Mouse (Mus musculus): Measurements from ENCODE around the gene Iqcj. TPM values are rescaled to one million over a fixed set of nuclear protein-coding genes. Genes with fewer than 3 reads are reported as not detected.
A peak's percentile ranks its signal among the peaks of the same experiment; 100 is the strongest.

The Iqcj gene
- polyA plus RNA-seq, 1 experiment, result 0.62 TPM

DNA sequence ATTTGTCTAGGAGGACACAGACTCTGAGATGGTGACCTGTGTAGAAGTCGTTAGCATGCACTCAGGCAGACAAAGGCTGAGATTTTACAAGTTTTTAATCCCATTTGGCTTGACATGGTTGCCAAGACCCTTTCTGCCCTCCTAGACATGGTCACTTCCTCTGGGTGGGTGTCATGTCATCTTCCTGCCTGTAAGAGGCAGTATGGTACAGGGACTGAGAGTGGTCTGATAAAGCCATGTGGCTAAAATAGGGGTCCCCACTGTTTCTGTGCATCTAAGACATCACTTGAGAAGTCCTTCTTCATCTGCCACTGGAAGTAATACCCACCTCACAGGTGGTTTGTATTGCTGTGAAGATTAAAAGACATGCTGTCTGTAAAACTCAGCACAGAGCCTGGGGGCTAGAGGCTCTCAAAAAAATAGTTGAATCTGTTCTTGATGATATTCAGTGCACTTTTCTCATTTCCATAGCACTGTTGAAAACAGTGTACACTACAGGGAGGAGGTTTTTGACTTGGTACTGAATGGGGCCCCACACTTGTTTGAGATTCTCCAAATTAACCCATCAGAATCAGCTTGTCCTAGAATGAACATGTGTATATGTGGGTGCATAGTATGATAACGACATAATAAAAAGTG is 167.3 kb downstream of the Iqcj start:
- DNase-seq (ENCODE audit: extremely low spot score in 1 of 2, low spot score in 1 of 2), result peak in 1 of 2 experiments; percentile 60

DNA sequence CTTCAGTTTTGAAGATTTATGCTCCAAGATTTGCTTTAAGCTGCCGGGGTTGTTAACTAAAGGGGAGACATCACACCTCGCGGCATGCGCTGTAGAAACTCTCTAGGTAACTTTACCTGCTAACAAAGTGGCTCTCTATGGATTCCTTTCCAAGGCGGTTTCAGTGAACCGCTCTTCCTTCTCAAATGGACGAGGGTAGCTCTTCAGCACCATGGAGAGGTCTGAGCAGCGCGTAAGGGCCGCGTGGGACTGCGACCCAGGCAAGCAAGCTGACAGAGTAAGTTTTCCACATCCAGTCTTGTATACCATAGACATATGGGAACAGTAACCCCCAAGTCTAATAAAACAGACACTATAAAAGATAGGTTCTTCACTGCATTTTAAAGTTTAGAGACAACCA is 172.7 kb downstream of the Iqcj start, which contains the start of gene Schip1:
Gene Schip1 (plus strand): TSS at position 72 of the 400 bp plus-strand sequence.
- no peak for DNase-seq (ENCODE audit: extremely low spot score in 1 of 2, low spot score in 1 of 2)

DNA sequence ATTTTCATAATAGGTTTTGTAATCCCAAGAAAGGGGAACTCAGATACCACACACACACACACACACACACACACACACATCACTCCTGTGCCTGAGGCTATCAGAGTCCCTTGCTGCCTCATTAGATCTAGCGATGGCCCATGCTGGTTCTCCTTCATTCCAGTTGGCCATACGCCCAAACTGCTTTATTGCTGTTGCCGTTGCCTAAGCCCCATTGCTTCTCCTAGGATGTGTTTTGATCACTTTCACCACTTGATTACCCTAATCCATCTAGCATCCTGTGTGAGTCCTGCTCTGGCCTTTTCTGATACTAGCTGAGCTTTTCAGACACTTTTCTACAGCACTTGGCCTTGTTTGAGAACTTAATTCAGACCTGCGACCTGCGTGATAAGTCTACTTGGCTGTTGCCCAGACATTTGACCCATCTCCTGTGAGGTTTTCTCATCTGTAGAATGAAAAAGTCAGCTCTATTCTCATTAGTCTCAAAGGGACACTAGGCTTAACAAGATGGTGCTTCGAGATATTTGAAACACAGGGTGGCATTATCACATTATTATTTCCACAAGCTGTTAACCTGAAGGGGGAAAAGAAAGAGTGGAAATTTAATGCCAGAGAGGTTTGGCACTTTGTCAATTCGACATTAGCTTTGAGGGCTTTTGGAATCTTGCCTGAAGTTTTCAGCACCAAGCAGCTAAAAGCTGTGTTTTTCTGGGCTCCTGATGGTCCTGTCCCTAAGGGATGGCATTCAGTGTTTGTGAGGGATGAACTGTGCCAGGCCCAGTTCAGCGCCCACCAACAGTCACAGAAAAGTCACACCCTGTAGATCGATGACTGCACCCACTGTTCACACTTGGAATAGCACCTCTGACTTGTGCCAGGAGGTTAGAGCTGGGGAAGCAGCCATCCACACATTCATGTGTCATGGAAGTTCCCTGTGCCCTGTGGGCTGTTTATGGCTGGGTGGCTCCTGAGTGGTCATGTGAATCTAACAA is 179.7 kb downstream of the Iqcj start:
- no peak for DNase-seq (ENCODE audit: extremely low spot score in 1 of 2, low spot score in 1 of 2)

DNA sequence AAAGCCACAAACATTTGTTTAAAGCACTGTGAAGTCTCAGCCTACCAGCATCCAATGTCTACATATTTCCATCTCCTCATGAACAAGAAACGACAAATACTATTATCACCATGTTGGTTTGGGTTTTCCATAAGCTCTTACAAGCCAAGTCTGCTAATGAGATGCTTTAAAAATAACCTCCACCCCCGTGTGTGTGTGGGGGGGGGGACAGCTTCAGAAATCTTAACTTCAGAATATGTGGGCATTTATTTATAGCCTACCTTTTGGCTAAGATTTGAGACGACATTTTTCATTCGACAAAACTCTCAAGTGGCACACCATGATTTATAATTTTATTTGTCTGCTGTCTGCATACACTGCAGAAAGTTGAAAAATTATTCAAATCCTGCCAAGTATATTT is 185.4 kb downstream of the Iqcj start:
- peak in 1 of 2 experiments; percentile 50 for DNase-seq (ENCODE audit: extremely low spot score in 1 of 2, low spot score in 1 of 2)

DNA sequence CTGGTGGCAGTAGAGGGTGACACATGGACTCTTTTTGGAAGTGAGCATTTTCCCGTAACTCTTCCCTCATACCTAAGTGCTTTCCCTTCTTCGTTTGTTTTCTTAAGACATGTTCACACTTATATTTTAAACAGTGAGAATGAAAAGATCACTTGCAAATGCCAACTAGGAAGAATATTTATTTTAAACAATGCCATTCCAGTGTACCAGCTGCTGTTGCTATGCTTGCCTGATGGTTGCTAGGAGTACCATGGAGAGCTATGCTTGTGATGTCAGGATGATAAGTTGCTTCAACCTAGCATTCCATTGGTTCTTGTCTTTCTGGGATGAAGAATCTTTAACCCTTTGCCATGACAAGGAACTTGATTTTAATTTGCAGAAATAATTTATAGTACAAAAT is 193.0 kb downstream of the Iqcj start:
- peak in 1 of 2 experiments; percentile 31 for DNase-seq (ENCODE audit: extremely low spot score in 1 of 2, low spot score in 1 of 2)

DNA sequence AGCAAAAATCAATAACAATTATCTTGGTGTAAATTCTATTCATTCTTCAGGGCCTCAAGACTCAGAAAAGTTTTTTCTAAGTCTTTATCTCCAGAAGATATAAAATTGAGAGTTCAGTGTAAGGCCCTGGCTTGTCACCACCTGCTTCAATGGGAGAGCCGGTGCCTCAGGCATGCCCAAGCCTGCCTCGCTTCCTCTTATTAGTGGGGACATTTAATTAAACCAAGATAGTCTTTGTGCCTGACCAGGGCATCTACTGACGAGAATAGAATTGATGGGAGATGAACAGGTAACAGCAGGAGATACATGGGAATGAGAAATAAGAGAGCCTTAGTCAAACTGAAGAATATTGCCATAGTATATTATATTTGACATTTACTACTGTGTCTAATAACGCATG is 200.1 kb downstream of the Iqcj start:
- no peak for DNase-seq (ENCODE audit: extremely low spot score in 1 of 2, low spot score in 1 of 2)

DNA sequence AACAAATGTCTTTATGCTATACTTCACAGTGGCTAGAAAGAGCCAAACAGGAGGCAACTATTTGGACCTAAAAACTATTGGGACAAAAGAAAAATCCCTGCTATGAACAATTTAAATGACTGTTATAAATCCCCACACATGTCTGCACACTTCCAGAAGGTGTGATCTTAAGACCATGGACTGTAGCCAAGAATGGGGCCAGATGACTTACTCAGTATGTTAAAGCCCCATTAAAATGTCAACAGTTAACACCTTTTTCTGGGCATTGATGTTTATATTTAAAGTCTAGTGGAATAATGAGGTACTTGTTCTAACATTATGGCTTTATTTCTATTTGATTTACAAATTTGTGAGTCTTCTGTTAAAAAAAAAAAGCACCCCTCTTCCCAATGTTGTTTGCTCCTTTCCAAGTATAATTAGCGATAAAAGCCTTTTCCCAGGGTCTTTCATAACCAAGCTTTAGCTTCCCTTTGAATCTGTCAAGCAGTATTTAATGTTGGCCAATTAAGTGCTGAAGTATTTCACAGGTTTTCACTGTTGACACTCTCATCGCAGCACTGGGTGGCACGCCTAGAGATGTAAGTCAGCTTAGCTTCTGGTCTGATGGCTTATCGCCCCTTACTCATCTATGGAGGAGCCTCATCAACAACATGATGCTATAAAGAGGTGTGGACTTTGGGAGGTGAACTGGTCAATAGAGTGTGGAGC is 204.9 kb downstream of the Iqcj start:
- DNase-seq (ENCODE audit: extremely low spot score in 1 of 2, low spot score in 1 of 2), result no peak

DNA sequence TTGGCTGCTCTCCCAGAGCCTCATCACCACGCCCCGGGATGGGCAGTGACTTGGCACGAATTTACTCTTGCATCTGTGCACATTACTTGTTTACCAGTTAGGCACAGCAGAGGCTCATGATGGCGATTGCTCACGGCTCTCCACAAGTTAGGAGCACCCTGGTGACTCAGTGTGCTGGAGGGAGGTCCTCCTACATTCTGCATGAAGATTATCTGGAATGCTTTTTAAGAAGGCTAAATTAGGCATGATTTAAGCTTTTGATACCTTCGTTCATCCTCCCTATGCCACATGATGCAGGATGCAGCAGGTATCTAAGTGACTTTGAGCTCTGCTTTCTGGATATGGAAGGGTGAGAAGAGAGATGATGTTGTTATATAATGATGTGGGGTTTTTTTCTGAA is 207.5 kb downstream of the Iqcj start:
- peak in 1 of 2 experiments; percentile 19 for DNase-seq (ENCODE audit: extremely low spot score in 1 of 2, low spot score in 1 of 2)

DNA sequence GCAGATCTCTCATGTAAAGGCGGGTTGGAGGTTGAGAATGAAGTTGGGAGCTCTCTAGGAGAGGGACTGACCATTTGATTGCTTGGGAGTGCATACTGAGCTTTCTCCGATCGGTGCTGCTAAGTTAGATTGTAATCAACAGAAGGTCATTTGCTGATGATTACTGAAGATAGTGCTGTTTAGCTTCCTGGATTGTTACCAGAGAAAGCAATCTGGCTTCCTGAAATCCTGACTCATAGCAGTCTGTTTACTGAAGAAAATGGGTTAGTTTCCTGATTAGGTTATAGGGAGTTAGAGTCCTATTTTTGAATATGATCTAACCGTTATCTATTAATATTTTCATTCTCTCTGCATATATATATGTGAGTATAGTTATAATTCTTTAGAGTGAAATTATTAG is 209.3 kb downstream of the Iqcj start:
- DNase-seq (ENCODE audit: extremely low spot score in 1 of 2, low spot score in 1 of 2), result peak in 1 of 2 experiments; percentile 18

DNA sequence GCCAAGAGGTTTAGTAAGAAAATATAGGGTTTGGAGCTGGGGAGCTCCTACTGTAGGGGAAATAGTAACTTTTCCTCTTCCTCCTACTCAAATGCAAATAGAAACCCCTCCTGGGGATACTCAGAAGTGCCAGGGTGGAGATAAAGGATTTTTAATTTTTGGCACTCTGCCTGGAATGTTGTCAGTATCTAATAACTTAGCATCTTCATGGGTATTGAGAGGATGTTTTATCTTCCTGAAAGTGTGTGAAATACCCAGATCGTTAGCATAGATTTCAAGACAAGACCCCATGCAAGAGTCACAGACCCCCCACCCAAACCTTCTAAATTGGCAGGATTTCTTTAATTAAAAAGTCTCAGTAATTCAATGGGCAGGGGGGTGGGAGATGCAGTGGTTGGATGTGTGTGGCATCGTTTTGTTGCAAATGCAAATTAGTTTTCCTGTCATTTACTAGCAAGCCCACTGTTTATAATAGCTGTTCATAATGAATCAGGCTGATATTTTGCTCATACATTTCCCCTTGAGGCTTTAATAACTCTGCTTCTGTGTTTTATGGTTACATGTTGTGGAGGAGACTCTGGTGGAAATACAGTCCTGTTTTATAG is 213.2 kb downstream of the Iqcj start:
- DNase-seq (ENCODE audit: extremely low spot score in 1 of 2, low spot score in 1 of 2), result no peak

Other genes starting within 250 kb of the Iqcj start
- gene Iqschfp, start within 50 bp of the Iqcj start, polyA plus RNA-seq (2012; rRNA removed), result 4.1 and 5.9 TPM in 2 replicates
- gene Schip1, start 172.6 kb downstream of the Iqcj start, polyA plus RNA-seq (2012; rRNA removed), result 166 and 182 TPM in 2 replicates